Mouse (Mus musculus) erythroblast, embryonic 14.5 days (primary cell): ENCODE results near the gene Rai2.

Source experiments
- GATA1 ChIP-seq: IDR thresholded peaks from 2 replicates; pipeline ENCODE4 v1.6.1; 2012; ENCODE audit warnings: low read length, inconsistent platforms, mixed read lengths
- TAL1 ChIP-seq: IDR thresholded peaks from 3 replicates; pipeline ENCODE4 v1.6.1; 2012; ENCODE audit warnings: low read length, inconsistent platforms, mixed read lengths

- no peak for TF ChIP-seq GATA1
- TF ChIP-seq TAL1 = no peak
These were observed 73.3 kb downstream of the Rai2 start for GRCm38 (mm10) chrX:161790182-161790581.
